Mouse (Mus musculus) hindlimb bud, embryonic 11.5 days (tissue): ENCODE results near the gene Sebox.
"Not testable (repeated sequence)": the region's sequence is repeated elsewhere in the genome, so short reads cannot be mapped to it uniquely, and the experiment has no call there.

ENCODE experiments used
- DNase-seq: peaks from one replicate; pipeline ENCODE4 v3.0.0-alpha.2; 2012; ENCODE audit warnings: low read depth, low spot score; ENCODE audit errors: extremely low spot score

Sebox gene

GRCm38 (mm10) chr11:78531515-78531914 is 28.3 kb downstream of the Sebox start:
- DNase-seq, result not testable (repeated sequence)

- DNase-seq, result no peak
Observed at GRCm38 (mm10) chr11:78534516-78534915, 31.3 kb downstream of the Sebox start.

GRCm38 (mm10) chr11:78535376-78536079 is 32.3 kb downstream of the Sebox start:
- DNase-seq, result peak; percentile 46

GRCm38 (mm10) chr11:78536080-78536689 is 32.9 kb downstream of the Sebox start, which contains the start of the genes Tnfaip1 and Ift20:
Gene Tnfaip1, minus strand, starts transcription at chr11:78536332.
Gene Ift20, plus strand, starts transcription at chr11:78536361.
- peak; percentile 93 for DNase-seq

GRCm38 (mm10) chr11:78536690-78537084 is 33.4 kb downstream of the Sebox start:
- DNase-seq, result no peak

GRCm38 (mm10) chr11:78540358-78540757 is 37.1 kb downstream of the Sebox start:
- DNase-seq, result no peak

GRCm38 (mm10) chr11:78544449-78545111 is 41.3 kb downstream of the Sebox start:
- DNase-seq, result no peak

- DNase-seq, result no peak
Observed at GRCm38 (mm10) chr11:78545181-78545580, 41.9 kb downstream of the Sebox start.

GRCm38 (mm10) chr11:78547718-78548460 is 44.6 kb downstream of the Sebox start:
- DNase-seq, result no peak

GRCm38 (mm10) chr11:78549491-78549987 is 46.3 kb downstream of the Sebox start:
- DNase-seq, result no peak

GRCm38 (mm10) chr11:78550168-78551058 is 47.2 kb downstream of the Sebox start, which contains the start of gene Tmem97:
Gene Tmem97, minus strand, starts transcription at chr11:78550777.
- peak; percentile 69 for DNase-seq

- no peak for DNase-seq
Observed at GRCm38 (mm10) chr11:78551059-78551398, 47.8 kb downstream of the Sebox start.
